Mouse (Mus musculus): ENCODE data around the gene Ahnak2.
"Not testable (repeated sequence)": the region's sequence is repeated elsewhere in the genome, so short reads cannot be mapped to it uniquely, and the experiment has no call there.

The Ahnak2 gene

GRCm38 (mm10) chr12:112820401-112820999 is 18.0 kb upstream of the Ahnak2 start:
- DNase-seq: no peak

GRCm38 (mm10) chr12:112819057-112819662 is 16.7 kb upstream of the Ahnak2 start:
- no peak for DNase-seq

- not testable (repeated sequence) for DNase-seq
Measured at GRCm38 (mm10) chr12:112816866-112817265, 14.4 kb upstream of the Ahnak2 start.

GRCm38 (mm10) chr12:112816294-112816693 is 13.8 kb upstream of the Ahnak2 start:
- DNase-seq: peak; percentile 84

- DNase-seq: no peak
Measured at GRCm38 (mm10) chr12:112814682-112815470, 12.4 kb upstream of the Ahnak2 start.

GRCm38 (mm10) chr12:112813370-112813769 is 10.9 kb upstream of the Ahnak2 start:
- DNase-seq: no peak

GRCm38 (mm10) chr12:112810092-112810885 is 7.8 kb upstream of the Ahnak2 start:
- no peak for DNase-seq

GRCm38 (mm10) chr12:112809641-112810040 is 7.2 kb upstream of the Ahnak2 start:
- no peak for DNase-seq

GRCm38 (mm10) chr12:112808587-112809364 is 6.3 kb upstream of the Ahnak2 start, which contains the start of gene Clba1:
Gene Clba1 (plus strand): TSS chr12:112808937.
- peak; percentile 92 for DNase-seq

GRCm38 (mm10) chr12:112808212-112808586 is 5.7 kb upstream of the Ahnak2 start:
- DNase-seq: no peak

- no peak for DNase-seq
Measured at GRCm38 (mm10) chr12:112807796-112808195, 5.3 kb upstream of the Ahnak2 start.

GRCm38 (mm10) chr12:112806044-112806443 is 3.6 kb upstream of the Ahnak2 start:
- DNase-seq: no peak

GRCm38 (mm10) chr12:112804046-112804445 is 1.6 kb upstream of the Ahnak2 start:
- no peak for DNase-seq

GRCm38 (mm10) chr12:112802917-112803316 is 460 bp upstream of the Ahnak2 start:
- no peak for DNase-seq

GRCm38 (mm10) chr12:112800476-112800875 is 2.0 kb downstream of the Ahnak2 start:
- peak; percentile 92 for DNase-seq

- no peak for DNase-seq
Measured at GRCm38 (mm10) chr12:112799237-112799970, 3.1 kb downstream of the Ahnak2 start.

GRCm38 (mm10) chr12:112798716-112799115 is 3.7 kb downstream of the Ahnak2 start:
- DNase-seq: no peak

GRCm38 (mm10) chr12:112798332-112798681 is 4.2 kb downstream of the Ahnak2 start:
- DNase-seq: no peak

- no peak for DNase-seq
Measured at GRCm38 (mm10) chr12:112797672-112798331, 4.7 kb downstream of the Ahnak2 start.

- no peak for DNase-seq
Measured at GRCm38 (mm10) chr12:112796551-112797510, 5.6 kb downstream of the Ahnak2 start.
